Mouse (Mus musculus) liver, embryonic 14.5 days (tissue): ENCODE data around the gene Mmel1. TPM values are rescaled to one million over a fixed set of nuclear protein-coding genes. Genes with fewer than 3 reads are reported as not detected.
A peak's percentile ranks its signal among the peaks of the same experiment; 100 is the strongest.

ENCODE experiments used
- ATAC-seq: fragments of 200-750 bp; cut with Nextera tagmentation; 2 replicates; pipeline ENCODE4 v1.8.0; 2017; ENCODE audit warnings: moderate number of reproducible peaks, mild to moderate bottlenecking, moderate library complexity; ENCODE audit not compliant: insufficient read depth
- DNase-seq, 3 experiments: peaks; one replicate each; pipeline ENCODE4 v3.0.0-alpha.2; 2012 to 2013; ENCODE audit warnings: low read depth in 3 of 3, low spot score in 3 of 3
- H3K27ac ChIP-seq: fragments of 300-500 bp; sonication (generic); 2 replicates; pipeline ENCODE4 v1.5.1; 2014; ENCODE audit warnings: moderate library complexity, mild to moderate bottlenecking, control low read depth, inconsistent platforms
- H3K27me3 ChIP-seq: fragments of 300-500 bp; sonication (generic); 2 replicates; pipeline ENCODE4 v1.6.1; 2014; ENCODE audit warnings: mild to moderate bottlenecking, low read length, moderate library complexity; ENCODE audit not compliant: control insufficient read depth, insufficient read depth
- H3K36me3 ChIP-seq: fragments of 300-500 bp; sonication (generic); replicated peaks from 2 replicates; pipeline ENCODE4 v1.6.1; 2014; ENCODE audit warnings: low read depth; ENCODE audit not compliant: control insufficient read depth, insufficient read depth
- H3K4me1 ChIP-seq, 2 experiments: fragments of 200-500 bp in 1 of 2; fragments of 300-500 bp in 1 of 2; sonication (generic) in 1 of 2; replicated peaks; 2 replicates each; pipeline ENCODE4 v1.6.1; 2012 to 2014; ENCODE audit warnings: antibody characterized with exemption in 1 of 2, inconsistent platforms in 1 of 2, low read length in 1 of 2; ENCODE audit not compliant: control insufficient read depth in 2 of 2, insufficient read depth in 2 of 2
- H3K4me2 ChIP-seq: fragments of 300-500 bp; sonication (generic); 2 replicates; pipeline ENCODE4 v1.6.1; 2014; ENCODE audit warnings: low read depth, mild to moderate bottlenecking, control low read depth, moderate library complexity
- H3K4me3 ChIP-seq, 2 experiments: fragments of 200-500 bp in 1 of 2; fragments of 300-500 bp in 1 of 2; sonication (generic) in 1 of 2; 2 replicates each; pipeline ENCODE4 v1.5.1; 2012 to 2014; ENCODE audit warnings: low read depth in 2 of 2, low read length in 2 of 2, mild to moderate bottlenecking in 2 of 2, control low read depth in 1 of 2, inconsistent platforms in 1 of 2, moderate library complexity in 1 of 2; ENCODE audit not compliant: insufficient read depth in 1 of 2
- H3K9ac ChIP-seq: fragments of 300-500 bp; sonication (generic); replicated peaks from 2 replicates; pipeline ENCODE4 v1.6.1; 2014; ENCODE audit warnings: mild to moderate bottlenecking, control low read depth, moderate library complexity
- H3K9me3 ChIP-seq: fragments of 300-500 bp; sonication (generic); 2 replicates; pipeline ENCODE4 v1.6.1; 2016; ENCODE audit warnings: low read length, mixed read lengths; ENCODE audit not compliant: control insufficient read depth
- CTCF ChIP-seq: IDR thresholded peaks from 2 replicates; pipeline ENCODE4 v1.5.1; 2016; ENCODE audit warnings: antibody characterized with exemption, low read depth, control low read depth
- EP300 ChIP-seq: IDR thresholded peaks from 2 replicates; pipeline ENCODE4 v1.6.1; 2016; ENCODE audit warnings: antibody characterized with exemption, low read depth
- WGBS: fragments of 180-500 bp; shearing (Covaris S2); extraction: QIAGEN DNeasy Blood & Tissue Kit; methylation state at CpG from one replicate; pipeline ENCODE4 v1.1.7; 2014; ENCODE audit not compliant: insufficient replicate concordance; 5-methylcytosine and 5-hydroxymethylcytosine counted together
- polyA plus RNA-seq, 2 experiments: library from polyadenylated mRNA; depleted of rRNA in 1 of 2; stranded (reverse) in 1 of 2; unstranded in 1 of 2; fragments of >200 nt; fragmentation: Nextera tagmentation in 1 of 2; extraction: Ambion mirVana in 1 of 2; gene quantifications; 2 replicates each; pipeline versions ENCODE4 v1.2.1 to v1.2.3; 2012 to 2014

Mmel1 gene
- polyA plus RNA-seq, 2 experiments, result 2.4 to 2.7 TPM

DNA sequence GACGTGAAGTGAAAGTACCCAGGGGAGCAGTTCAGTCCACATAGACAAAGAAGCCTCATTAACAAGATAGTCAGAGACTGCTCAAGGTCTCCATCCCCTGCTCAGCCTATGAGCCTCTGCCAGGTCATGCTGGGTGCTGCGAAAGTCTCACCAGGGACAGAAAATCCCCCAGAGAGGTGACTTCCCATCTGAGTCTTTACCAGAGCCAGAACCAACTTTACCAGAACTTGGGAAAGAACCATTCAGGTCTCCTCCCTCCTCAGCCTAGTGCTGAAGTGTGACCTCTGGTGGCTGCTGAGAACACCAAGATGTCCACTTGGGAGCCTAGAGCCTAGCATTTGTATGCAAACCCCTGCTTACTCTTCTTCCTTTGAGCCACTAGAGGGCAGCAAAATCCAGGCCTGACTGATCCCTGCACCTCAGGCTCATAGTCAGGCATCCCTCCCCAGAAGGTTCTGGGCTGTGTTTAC, 74.8 kb downstream of the Mmel1 start:
- Histone ChIP-seq H3K36me3 (no peaks in the 10 kb centered on the region), H3K4me1 (peaks cover 5 to 7% of the 10 kb centered on the region in 2 experiments), H3K4me2 (no peak overlapping the region), H3K4me3 (no peak overlapping the region), H3K27me3 (peaks cover 15% of the 10 kb centered on the region), H3K9ac (peak overlapping the region; percentile 34), H3K9me3 (no peaks in the 10 kb centered on the region), H3K27ac (peak overlapping the region; percentile 44)
- ATAC-seq (peak; percentile 84), DNase-seq (peak; percentile 87 to 88 (median 88))
- WGBS, result 17% methylated on average over 2 of the region's 2 CpGs
- TF ChIP-seq EP300 (peak; percentile 45), CTCF (peak; percentile 99)

Other genes with a start within 250 kb of the Mmel1 start
- gene Prdm16, start 232.7 kb upstream of the Mmel1 start, polyA plus RNA-seq (2012; rRNA removed), result 0.69 and 0.70 TPM in 2 replicates
- gene Prdm16, start 232.7 kb upstream of the Mmel1 start, polyA plus RNA-seq (2014; fragmentation: Nextera tagmentation; extraction: Ambion mirVana), result 0.86 and 1.6 TPM in 2 replicates
- gene Actrt2, start 201.7 kb upstream of the Mmel1 start, polyA plus RNA-seq (2012; rRNA removed), result not detected in 2 replicates
- gene Actrt2, start 201.7 kb upstream of the Mmel1 start, polyA plus RNA-seq (2014; fragmentation: Nextera tagmentation; extraction: Ambion mirVana), result not detected in 2 replicates
- gene Ttc34, start 32.1 kb upstream of the Mmel1 start, polyA plus RNA-seq (2012; rRNA removed), result not detected in 2 replicates
- 0.08 TPM in 1 of 2 replicates, not detected in the other for gene Ttc34, start 32.1 kb upstream of the Mmel1 start, polyA plus RNA-seq (2014; fragmentation: Nextera tagmentation; extraction: Ambion mirVana)
- gene Fam213b, start 29.6 kb downstream of the Mmel1 start, polyA plus RNA-seq (2012; rRNA removed), result 4.0 and 5.8 TPM in 2 replicates
- gene Fam213b, start 29.6 kb downstream of the Mmel1 start, polyA plus RNA-seq (2014; fragmentation: Nextera tagmentation; extraction: Ambion mirVana), result 9.3 and 9.8 TPM in 2 replicates
- 122 and 308 TPM in 2 replicates for gene Tnfrsf14, start 59.0 kb downstream of the Mmel1 start, polyA plus RNA-seq (2012; rRNA removed)
- 37.0 and 38.7 TPM in 2 replicates for gene Tnfrsf14, start 59.0 kb downstream of the Mmel1 start, polyA plus RNA-seq (2014; fragmentation: Nextera tagmentation; extraction: Ambion mirVana)
- 0.04 and 0.16 TPM in 2 replicates for gene Hes5, start 91.3 kb downstream of the Mmel1 start, polyA plus RNA-seq (2012; rRNA removed)
- gene Hes5, start 91.3 kb downstream of the Mmel1 start, polyA plus RNA-seq (2014; fragmentation: Nextera tagmentation; extraction: Ambion mirVana), result not detected in 2 replicates
- 27.9 and 32.5 TPM in 2 replicates for gene Pank4, start 94.5 kb downstream of the Mmel1 start, polyA plus RNA-seq (2012; rRNA removed)
- 19.5 and 21.6 TPM in 2 replicates for gene Pank4, start 94.5 kb downstream of the Mmel1 start, polyA plus RNA-seq (2014; fragmentation: Nextera tagmentation; extraction: Ambion mirVana)
- 0.09 and 0.12 TPM in 2 replicates for gene Plch2, start 187.2 kb downstream of the Mmel1 start, polyA plus RNA-seq (2012; rRNA removed)
- 0.04 TPM in 1 of 2 replicates, not detected in the other for gene Plch2, start 187.2 kb downstream of the Mmel1 start, polyA plus RNA-seq (2014; fragmentation: Nextera tagmentation; extraction: Ambion mirVana)
- gene Pex10, start 197.4 kb downstream of the Mmel1 start, polyA plus RNA-seq (2012; rRNA removed), result 6.8 and 7.1 TPM in 2 replicates
- gene Pex10, start 197.4 kb downstream of the Mmel1 start, polyA plus RNA-seq (2014; fragmentation: Nextera tagmentation; extraction: Ambion mirVana), result 1.7 and 2.6 TPM in 2 replicates
- gene Rer1, start 216.8 kb downstream of the Mmel1 start, polyA plus RNA-seq (2012; rRNA removed), result 39.6 and 50.8 TPM in 2 replicates
- gene Rer1, start 216.8 kb downstream of the Mmel1 start, polyA plus RNA-seq (2014; fragmentation: Nextera tagmentation; extraction: Ambion mirVana), result 95.1 and 97.7 TPM in 2 replicates
- gene Morn1, start 217.0 kb downstream of the Mmel1 start, polyA plus RNA-seq (2012; rRNA removed), result 1.0 and 1.1 TPM in 2 replicates
- 0.85 and 1.2 TPM in 2 replicates for gene Morn1, start 217.0 kb downstream of the Mmel1 start, polyA plus RNA-seq (2014; fragmentation: Nextera tagmentation; extraction: Ambion mirVana)